Mouse (Mus musculus): ENCODE results near the gene C1rb.
"Not testable (repeated sequence)": the region's sequence is repeated elsewhere in the genome, so short reads cannot be mapped to it uniquely, and the experiment has no call there.

C1rb gene

GRCm38 (mm10) chr6:124602031-124602430 is 31.9 kb downstream of the C1rb start:
- DNase-seq, result no peak

DNA sequence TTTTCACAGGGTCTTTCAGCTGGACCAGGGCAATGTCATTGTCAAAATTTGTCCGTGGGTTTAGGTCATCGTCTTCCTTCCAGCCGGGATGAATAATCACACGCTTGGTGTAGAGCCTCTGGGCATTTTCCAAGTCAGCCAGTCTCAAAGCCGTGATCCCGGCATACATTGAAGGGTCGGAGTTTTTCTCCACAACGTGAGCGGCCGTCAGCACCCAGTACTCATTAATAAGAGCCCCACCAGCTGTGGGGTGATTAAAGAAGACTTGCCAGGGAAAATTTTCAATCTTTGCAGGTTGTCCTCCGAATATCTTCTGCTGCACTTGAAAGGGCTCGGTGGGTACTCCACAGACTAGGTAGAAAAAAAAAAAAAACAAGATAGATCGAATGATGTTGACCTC is 55.5 kb downstream of the C1rb start:
- DNase-seq, result no peak

GRCm38 (mm10) chr6:124626184-124626583 is 56.1 kb downstream of the C1rb start:
- not testable (repeated sequence) for DNase-seq

- DNase-seq, result no peak
Measured at GRCm38 (mm10) chr6:124630763-124631162, 60.7 kb downstream of the C1rb start.

Measured in kidney, postnatal 36 days (tissue).